Mouse (Mus musculus): ENCODE results near the gene Bloc1s1. TPM values are rescaled to one million over a fixed set of nuclear protein-coding genes. Genes with fewer than 3 reads are reported as not detected.

Gene Bloc1s1
- total and polyA plus RNA-seq, 3 experiments = 45.1 to 70.6 TPM; not detected in 1

- Histone ChIP-seq H3K4me1 (ENCODE audit: control insufficient read depth in 1 of 2, insufficient read depth in 2 of 2, low read length in 2 of 2) (no peaks in the 10 kb centered on the region), H3K9ac (ENCODE audit: control insufficient read depth, low read depth, low read length, poor library complexity, severe bottlenecking) (no peak overlapping the region), H3K27ac (ENCODE audit: control insufficient read depth, low read depth, low read length) (no peak overlapping the region), H3K4me3 (ENCODE audit: control insufficient read depth in 1 of 2, insufficient read depth in 1 of 2, low read depth in 2 of 2, low read length in 2 of 2) (no peak overlapping the region), H3K9me3 (replicated peaks; ENCODE audit: insufficient read depth, low read length) (no peaks in the 10 kb centered on the region), H3K27me3 (ENCODE audit: control insufficient read depth in 1 of 2, insufficient read depth in 2 of 2, low read length in 2 of 2) (peaks cover 0 to 3% of the 10 kb centered on the region in 2 experiments; a peak in 1 of 4 replicates), H3K79me2 (ENCODE audit: control insufficient read depth, insufficient read depth, low read length, poor library complexity) (no peaks in the 10 kb centered on the region), H3K36me3 (ENCODE audit: control insufficient read depth in 1 of 2, insufficient read depth in 2 of 2, low read length in 2 of 2) (no peaks in the 10 kb centered on the region)
- DNase-seq (ENCODE audit: low read depth, low spot score) = no peak
- no peak for TF ChIP-seq TCF12 (IDR thresholded peaks at IDR 0.05; ENCODE audit: low read depth, low read length)
- no peak for TF ChIP-seq JUND (IDR thresholded peaks at IDR 0.05; ENCODE audit: low read depth, low read length)
- no peak for TF ChIP-seq CTCF (IDR thresholded peaks at IDR 0.05 in 2 of 3, conservative IDR thresholded peaks at IDR 0.05 in 1 of 3; ENCODE audit: control insufficient read depth in 1 of 3, insufficient read depth in 1 of 3, low read depth in 2 of 3, low read length in 3 of 3, poor library complexity in 1 of 3, severe bottlenecking in 1 of 3)
- no peak for TF ChIP-seq E2F4 (IDR thresholded peaks at IDR 0.05; ENCODE audit: borderline replicate concordance, low read depth, low read length)
- no peak for TF ChIP-seq GATA1 (IDR thresholded peaks at IDR 0.05; ENCODE audit: low read depth, low read length)
- TF ChIP-seq MYB (IDR thresholded peaks at IDR 0.05; ENCODE audit: low read depth, low read length) = no peak
- TF ChIP-seq NRF1 (IDR thresholded peaks at IDR 0.05; ENCODE audit: insufficient read depth, low read depth, low read length, poor library complexity, severe bottlenecking) = no peak
- TF ChIP-seq RCOR1 (IDR thresholded peaks at IDR 0.05; ENCODE audit: low read depth, low read length) = no peak
- TF ChIP-seq MYC (IDR thresholded peaks at IDR 0.05; ENCODE audit: low read depth, low read length) = no peak
- no peak for TF ChIP-seq BHLHE40 (IDR thresholded peaks at IDR 0.05; ENCODE audit: borderline replicate concordance, low read depth, low read length)
- no peak for TF ChIP-seq SIN3A (IDR thresholded peaks at IDR 0.05; ENCODE audit: low read length)
Observed at GRCm38 (mm10) chr10:128940475-128941061, 16.7 kb upstream of the Bloc1s1 start.

GRCm38 (mm10) chr10:128938974-128939373 is 15.1 kb upstream of the Bloc1s1 start:
- Histone ChIP-seq H3K27me3 (ENCODE audit: control insufficient read depth in 1 of 2, insufficient read depth in 2 of 2, low read length in 2 of 2) (peaks cover 0 to 5% of the 10 kb centered on the region in 2 experiments; a peak in 2 of 4 replicates), H3K4me3 (ENCODE audit: control insufficient read depth in 1 of 2, insufficient read depth in 1 of 2, low read depth in 2 of 2, low read length in 2 of 2) (no peak overlapping the region)
- TF ChIP-seq GATA1 (IDR thresholded peaks at IDR 0.05; ENCODE audit: low read depth, low read length) = no peak
- no peak for TF ChIP-seq EP300 (IDR thresholded peaks at IDR 0.05; ENCODE audit: low read depth in 1 of 2, low read length in 2 of 2)
- TF ChIP-seq POLR2AphosphoS5 (IDR thresholded peaks at IDR 0.05; ENCODE audit: borderline replicate concordance, low read depth, low read length) = no peak
- no peak for TF ChIP-seq USF2 (IDR thresholded peaks at IDR 0.05; ENCODE audit: borderline replicate concordance in 1 of 2, insufficient read depth in 1 of 2, low read depth in 1 of 2, low read length in 2 of 2)
- TF ChIP-seq GABPA (IDR thresholded peaks at IDR 0.05; ENCODE audit: low read depth, low read length) = no peak
- TF ChIP-seq SIN3A (IDR thresholded peaks at IDR 0.05; ENCODE audit: low read length) = no peak
- TF ChIP-seq NRF1 (IDR thresholded peaks at IDR 0.05; ENCODE audit: insufficient read depth, low read depth, low read length, poor library complexity, severe bottlenecking) = no peak
- no peak for TF ChIP-seq NELFE (IDR thresholded peaks at IDR 0.05; ENCODE audit: low read depth, low read length)
- TF ChIP-seq MEF2A (IDR thresholded peaks at IDR 0.05; ENCODE audit: extremely low read depth, insufficient replicate concordance, low read depth, low read length, poor library complexity, severe bottlenecking) = no peak
- no peak for TF ChIP-seq ETS1 (IDR thresholded peaks at IDR 0.05; ENCODE audit: low read depth, low read length)
- no peak for TF ChIP-seq JUND (IDR thresholded peaks at IDR 0.05; ENCODE audit: low read depth, low read length)
- TF ChIP-seq TAL1 (IDR thresholded peaks at IDR 0.05; ENCODE audit: low read length) = no peak
- TF ChIP-seq CTCF (IDR thresholded peaks at IDR 0.05 in 2 of 3, conservative IDR thresholded peaks at IDR 0.05 in 1 of 3; ENCODE audit: control insufficient read depth in 1 of 3, insufficient read depth in 1 of 3, low read depth in 2 of 3, low read length in 3 of 3, poor library complexity in 1 of 3, severe bottlenecking in 1 of 3) = no peak
- TF ChIP-seq MAFK (IDR thresholded peaks at IDR 0.05; ENCODE audit: borderline replicate concordance, low read depth, low read length) = no peak
- no peak for TF ChIP-seq TCF12 (IDR thresholded peaks at IDR 0.05; ENCODE audit: low read depth, low read length)
- no peak for TF ChIP-seq ZMIZ1 (IDR thresholded peaks at IDR 0.05; ENCODE audit: low read depth, low read length)

More at GRCm38 (mm10) chr10:128938974-128939373, 15.1 kb upstream of the Bloc1s1 start:
- no peaks in the 10 kb centered on the region for H3K9me3 ChIP-seq (replicated peaks; ENCODE audit: insufficient read depth, low read length)
- H3K4me1 ChIP-seq (ENCODE audit: control insufficient read depth in 1 of 2, insufficient read depth in 2 of 2, low read length in 2 of 2) = no peaks in the 10 kb centered on the region
- DNase-seq (ENCODE audit: low read depth, low spot score) = no peak
- no peak overlapping the region for H3K27ac ChIP-seq (ENCODE audit: control insufficient read depth, low read depth, low read length)
- no peaks in the 10 kb centered on the region for H3K79me2 ChIP-seq (ENCODE audit: control insufficient read depth, insufficient read depth, low read length, poor library complexity)
- H3K36me3 ChIP-seq (ENCODE audit: control insufficient read depth in 1 of 2, insufficient read depth in 2 of 2, low read length in 2 of 2) = no peaks in the 10 kb centered on the region
- no peak overlapping the region for H3K9ac ChIP-seq (ENCODE audit: control insufficient read depth, low read depth, low read length, poor library complexity, severe bottlenecking)
